Mouse (Mus musculus): ENCODE data around the gene Ebf3.

- TF ChIP-seq GATA1 (IDR thresholded peaks at IDR 0.05; ENCODE audit: borderline replicate concordance, low read length) (no peak), FLI1 (IDR thresholded peaks at IDR 0.05; ENCODE audit: low read length) (no peak)
These were observed 8.7 kb upstream of the Ebf3 start for GRCm38 (mm10) chr7:137322926-137323325.

Data from megakaryocyte, embryonic 14.5 days (primary cell).